Mouse (Mus musculus): ENCODE results near the gene Antxr1. TPM values are rescaled to one million over a fixed set of nuclear protein-coding genes. Genes with fewer than 3 reads are reported as not detected.

Gene Antxr1
- polyA plus RNA-seq, 2 experiments: 0.27 to 0.75 TPM

DNA sequence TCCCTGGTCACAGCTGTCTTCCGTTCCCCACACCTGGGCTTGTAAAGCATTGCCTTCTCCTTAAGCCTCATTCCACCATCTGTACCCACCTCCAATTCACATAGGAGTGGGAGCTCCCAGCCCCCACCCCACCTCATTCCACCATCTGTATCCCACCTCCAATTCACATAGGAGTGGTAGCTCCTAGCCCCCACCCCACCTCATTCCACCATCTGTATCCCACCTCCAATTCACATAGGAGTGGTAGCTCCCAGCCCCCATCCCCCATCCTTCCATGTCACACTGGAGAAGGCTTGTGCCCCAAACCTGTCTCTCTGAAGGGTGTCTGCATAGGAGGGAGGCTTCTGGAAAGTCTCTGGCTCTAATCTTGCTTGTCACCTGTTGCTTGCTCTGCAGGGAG is 232.3 kb downstream of the Antxr1 start:
- ATAC-seq (ENCODE audit: insufficient read depth) (no peak), DNase-seq (ENCODE audit: low read depth in 3 of 3, low spot score in 3 of 3) (no peak)
- no peak for TF ChIP-seq EP300 (IDR thresholded peaks at IDR 0.05; ENCODE audit: low read depth)
- no peaks in the 10 kb centered on the region for H3K27me3 ChIP-seq (ENCODE audit: control insufficient read depth, insufficient read depth, low read length)
- no peak overlapping the region for H3K4me2 ChIP-seq (ENCODE audit: low read depth)
- H3K36me3 ChIP-seq (replicated peaks; ENCODE audit: control insufficient read depth, insufficient read depth, low read depth): no peaks in the 10 kb centered on the region
- H3K27ac ChIP-seq: no peak overlapping the region
- H3K4me3 ChIP-seq (ENCODE audit: insufficient read depth in 1 of 2, low read depth in 2 of 2, low read length in 2 of 2): no peak overlapping the region
- WGBS (ENCODE audit: insufficient replicate concordance): 76% methylated on average over 1 of the region's 1 CpGs
- H3K9ac ChIP-seq (replicated peaks): no peak overlapping the region
- H3K4me1 ChIP-seq (replicated peaks; ENCODE audit: control insufficient read depth in 2 of 2, insufficient read depth in 2 of 2, low read length in 1 of 2): no peaks in the 10 kb centered on the region
- H3K9me3 ChIP-seq (ENCODE audit: control insufficient read depth, low read length): no peaks in the 10 kb centered on the region

DNA sequence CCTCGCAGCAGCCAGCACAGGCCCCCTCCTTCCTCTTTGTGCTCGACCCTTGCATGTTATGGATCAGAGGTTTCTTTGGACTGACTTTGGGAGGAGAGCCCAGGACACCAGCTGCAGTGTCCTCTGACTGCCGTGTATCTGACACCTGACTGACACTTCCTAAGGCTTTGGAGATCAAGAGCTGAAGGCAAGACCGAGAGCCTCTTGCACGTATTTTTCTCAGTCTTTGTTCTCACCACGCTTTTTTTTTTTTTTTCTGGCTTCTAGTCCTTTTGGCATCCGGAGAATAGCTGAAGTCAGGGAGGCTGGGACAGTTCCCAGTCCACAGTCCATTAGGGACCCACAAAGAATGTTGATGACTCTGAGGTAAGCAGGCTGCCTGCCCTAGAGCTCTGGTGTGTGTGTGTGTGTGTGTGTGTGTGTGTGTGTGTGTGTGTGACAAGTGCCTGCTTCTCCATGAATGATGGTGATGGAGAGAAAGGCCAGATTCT is 233.2 kb downstream of the Antxr1 start:
- H3K9ac ChIP-seq (replicated peaks): no peak overlapping the region
- H3K9me3 ChIP-seq (ENCODE audit: control insufficient read depth, low read length): no peaks in the 10 kb centered on the region
- DNase-seq (ENCODE audit: low read depth in 3 of 3, low spot score in 3 of 3) (no peak), ATAC-seq (ENCODE audit: insufficient read depth) (no peak)
- TF ChIP-seq CTCF (IDR thresholded peaks at IDR 0.05; ENCODE audit: low read depth) (no peak), EP300 (IDR thresholded peaks at IDR 0.05; ENCODE audit: low read depth) (no peak)
- no peak overlapping the region for H3K4me3 ChIP-seq (ENCODE audit: insufficient read depth in 1 of 2, low read depth in 2 of 2, low read length in 2 of 2)
- 42% methylated on average over 7 of the region's 7 CpGs for WGBS (ENCODE audit: insufficient replicate concordance)
- H3K4me2 ChIP-seq (ENCODE audit: low read depth): no peak overlapping the region
- H3K27ac ChIP-seq: no peak overlapping the region
- no peaks in the 10 kb centered on the region for H3K27me3 ChIP-seq (ENCODE audit: control insufficient read depth, insufficient read depth, low read length)
- H3K36me3 ChIP-seq (replicated peaks; ENCODE audit: control insufficient read depth, insufficient read depth, low read depth): no peaks in the 10 kb centered on the region
- H3K4me1 ChIP-seq (replicated peaks; ENCODE audit: control insufficient read depth in 2 of 2, insufficient read depth in 2 of 2, low read length in 1 of 2): no peaks in the 10 kb centered on the region

DNA sequence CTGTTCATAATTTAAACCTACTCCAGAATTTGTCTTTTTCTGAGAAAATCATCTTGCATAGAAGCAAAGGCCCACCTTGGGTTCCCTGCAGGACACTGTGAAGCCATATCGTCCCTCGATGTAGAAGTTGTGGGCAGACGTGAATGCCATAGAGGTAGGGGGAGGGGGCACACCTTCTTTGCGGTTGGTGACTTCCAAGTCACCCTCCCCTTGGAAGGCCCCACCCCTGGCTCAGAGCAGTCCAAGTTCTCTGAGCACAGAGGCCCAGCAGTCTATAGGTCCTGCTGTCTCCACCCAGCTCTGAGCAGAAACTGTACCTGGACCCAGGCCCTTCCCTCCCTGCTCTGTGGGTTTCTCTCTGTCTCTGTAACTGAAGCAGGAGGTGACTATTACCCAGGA is 233.7 kb downstream of the Antxr1 start:
- 15% methylated on average over 4 of the region's 4 CpGs for WGBS (ENCODE audit: insufficient replicate concordance)

DNA sequence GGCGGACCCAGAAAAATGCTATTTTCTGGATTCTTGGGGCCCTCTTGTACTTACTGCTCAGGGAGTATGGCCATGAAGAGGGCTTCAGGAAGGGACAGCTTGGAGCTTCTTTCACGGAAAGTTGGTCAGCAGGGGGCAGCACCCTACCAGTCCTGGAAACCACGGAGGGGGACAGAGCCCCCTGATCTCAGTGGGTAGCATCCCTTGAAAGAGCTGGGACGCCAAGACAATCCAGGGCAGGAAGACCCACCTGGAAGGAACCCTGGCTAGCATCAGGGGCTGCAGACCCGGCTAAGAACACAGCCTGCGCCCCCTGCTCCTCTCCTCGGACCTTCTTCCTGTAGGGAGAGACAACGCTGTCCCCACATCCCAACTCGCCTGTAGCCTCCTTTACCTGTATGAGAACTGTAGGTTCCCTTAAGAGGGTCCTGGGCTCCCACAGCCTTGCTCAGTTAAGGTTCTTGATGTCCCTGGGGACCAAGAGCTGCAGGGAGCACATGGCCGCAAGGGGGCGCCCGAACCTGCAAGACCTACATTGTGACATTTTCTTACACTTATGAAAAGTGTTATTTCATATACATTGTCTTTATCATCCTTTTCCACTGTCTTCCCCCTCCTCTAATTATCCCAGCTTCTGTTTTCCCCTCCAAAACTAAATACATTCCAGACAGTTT is 234.2 kb downstream of the Antxr1 start:
- DNase-seq (ENCODE audit: low read depth in 3 of 3, low spot score in 3 of 3) (peak; percentile 54 to 69 (median 62)), ATAC-seq (ENCODE audit: insufficient read depth) (no peak)
- 8% methylated on average over 12 of the region's 12 CpGs for WGBS (ENCODE audit: insufficient replicate concordance)
- H3K27ac ChIP-seq: no peak overlapping the region
- no peaks in the 10 kb centered on the region for H3K4me1 ChIP-seq (replicated peaks; ENCODE audit: control insufficient read depth in 2 of 2, insufficient read depth in 2 of 2, low read length in 1 of 2)
- peak overlapping the region; percentile 33 for H3K4me2 ChIP-seq (ENCODE audit: low read depth)
- TF ChIP-seq CTCF (IDR thresholded peaks at IDR 0.05; ENCODE audit: low read depth) (peak; percentile 94), EP300 (IDR thresholded peaks at IDR 0.05; ENCODE audit: low read depth) (no peak)
- H3K4me3 ChIP-seq (ENCODE audit: insufficient read depth in 1 of 2, low read depth in 2 of 2, low read length in 2 of 2): no peak overlapping the region
- no peaks in the 10 kb centered on the region for H3K9me3 ChIP-seq (ENCODE audit: control insufficient read depth, low read length)
- no peaks in the 10 kb centered on the region for H3K36me3 ChIP-seq (replicated peaks; ENCODE audit: control insufficient read depth, insufficient read depth, low read depth)
- H3K27me3 ChIP-seq (ENCODE audit: control insufficient read depth, insufficient read depth, low read length): no peaks in the 10 kb centered on the region
- H3K9ac ChIP-seq (replicated peaks): no peak overlapping the region

More for the DNA sequence above, 233.7 kb downstream of the Antxr1 start:
- H3K27me3 ChIP-seq (ENCODE audit: control insufficient read depth, insufficient read depth, low read length): no peaks in the 10 kb centered on the region
- no peak for DNase-seq (ENCODE audit: low read depth in 3 of 3, low spot score in 3 of 3)
- TF ChIP-seq CTCF (IDR thresholded peaks at IDR 0.05; ENCODE audit: low read depth): no peak
- no peak for TF ChIP-seq EP300 (IDR thresholded peaks at IDR 0.05; ENCODE audit: low read depth)
- no peak overlapping the region for H3K9ac ChIP-seq (replicated peaks)
- H3K9me3 ChIP-seq (ENCODE audit: control insufficient read depth, low read length): no peaks in the 10 kb centered on the region
- no peak for ATAC-seq (ENCODE audit: insufficient read depth)
- no peak overlapping the region for H3K4me2 ChIP-seq (ENCODE audit: low read depth)
- no peaks in the 10 kb centered on the region for H3K4me1 ChIP-seq (replicated peaks; ENCODE audit: control insufficient read depth in 2 of 2, insufficient read depth in 2 of 2, low read length in 1 of 2)
- H3K36me3 ChIP-seq (replicated peaks; ENCODE audit: control insufficient read depth, insufficient read depth, low read depth): no peaks in the 10 kb centered on the region
- H3K27ac ChIP-seq: no peak overlapping the region
- no peak overlapping the region for H3K4me3 ChIP-seq (ENCODE audit: insufficient read depth in 1 of 2, low read depth in 2 of 2, low read length in 2 of 2)

DNA sequence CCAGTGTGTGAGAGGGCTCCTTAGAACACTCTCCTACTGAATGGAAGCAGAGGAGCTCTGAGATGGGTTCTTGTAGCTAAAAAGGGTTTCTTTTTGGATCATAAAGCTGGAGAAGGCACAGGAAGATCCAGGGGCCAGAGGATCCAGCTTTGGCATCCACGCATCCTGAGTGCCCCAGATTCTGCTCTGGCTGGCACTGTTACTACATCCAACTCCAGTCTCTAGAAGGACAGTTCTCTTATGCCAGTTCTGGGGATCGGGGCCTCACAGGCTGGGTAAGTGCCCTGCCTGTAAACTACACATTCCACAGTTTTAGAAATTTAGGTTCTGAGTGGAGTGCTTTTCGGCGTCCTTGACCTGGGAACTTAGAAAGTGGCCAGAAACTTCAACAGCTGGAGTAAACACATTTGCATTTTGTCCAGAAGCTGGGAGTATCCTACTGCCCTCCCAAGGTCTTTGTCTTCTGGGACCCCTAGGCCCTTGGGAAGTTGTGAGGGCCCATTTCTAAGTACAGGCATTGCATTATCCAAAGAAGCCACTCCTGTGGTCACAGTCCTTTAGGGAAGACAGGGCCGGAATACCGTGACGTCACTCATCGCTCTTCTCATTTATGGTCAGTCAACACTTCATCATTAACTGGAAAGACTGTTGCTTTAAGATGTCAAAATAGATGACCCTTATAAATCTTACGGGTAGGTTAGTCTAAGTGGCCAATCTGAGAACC is 235.2 kb downstream of the Antxr1 start:
- 79% methylated on average over 9 of the region's 9 CpGs for WGBS (ENCODE audit: insufficient replicate concordance)
- ATAC-seq (ENCODE audit: insufficient read depth): no peak
- H3K4me2 ChIP-seq (ENCODE audit: low read depth): no peak overlapping the region

More for the DNA sequence above, 235.2 kb downstream of the Antxr1 start:
- H3K27ac ChIP-seq: no peak overlapping the region
- no peak for DNase-seq (ENCODE audit: low read depth in 3 of 3, low spot score in 3 of 3)
- H3K36me3 ChIP-seq (replicated peaks; ENCODE audit: control insufficient read depth, insufficient read depth, low read depth): no peaks in the 10 kb centered on the region
- H3K27me3 ChIP-seq (ENCODE audit: control insufficient read depth, insufficient read depth, low read length): no peaks in the 10 kb centered on the region
- no peak overlapping the region for H3K4me3 ChIP-seq (ENCODE audit: insufficient read depth in 1 of 2, low read depth in 2 of 2, low read length in 2 of 2)
- no peaks in the 10 kb centered on the region for H3K4me1 ChIP-seq (replicated peaks; ENCODE audit: control insufficient read depth in 2 of 2, insufficient read depth in 2 of 2, low read length in 1 of 2)
- no peak for TF ChIP-seq EP300 (IDR thresholded peaks at IDR 0.05; ENCODE audit: low read depth)
- H3K9ac ChIP-seq (replicated peaks): no peak overlapping the region
- no peaks in the 10 kb centered on the region for H3K9me3 ChIP-seq (ENCODE audit: control insufficient read depth, low read length)

Measured in liver, embryonic 14.5 days (tissue).